Mouse (Mus musculus): Measurements from ENCODE around the gene Tbkbp1. TPM values are rescaled to one million over a fixed set of nuclear protein-coding genes. Genes with fewer than 3 reads are reported as not detected.

The Tbkbp1 gene
- polyA plus RNA-seq, 1 experiment from 2014 or later, result 4.5 TPM

GRCm38 (mm10) chr11:97086365-97086764 is 64.9 kb downstream of the Tbkbp1 start:
- WGBS, result 78% methylated on average over 6 of the region's 6 CpGs
- no peaks in the 10 kb centered on the region for H3K4me1 ChIP-seq
- no peak overlapping the region for H3K27ac ChIP-seq
- H3K4me2 ChIP-seq, result no peak overlapping the region
- ATAC-seq, result no peak
- no peak overlapping the region for H3K9ac ChIP-seq
- H3K4me3 ChIP-seq, result no peak overlapping the region
- 0 out of 2 replicates have a peak, but pooled peaks cover 4% of the 10 kb centered on the region for H3K27me3 ChIP-seq
- H3K9me3 ChIP-seq (replicated peaks), result peaks cover 12% of the 10 kb centered on the region
- no peaks in the 10 kb centered on the region for H3K36me3 ChIP-seq (ENCODE audit: poor library complexity, severe bottlenecking)

Small RNA genes lying within 50 kb of the gene (microRNA-seq; reads per million reads assigned to microRNA genes)
- gene Mir7235, result not detected

Other genes starting within 250 kb of the Tbkbp1 start
- 102 and 104 TPM in 2 replicates for gene Cdk5rap3, start 235.0 kb downstream of the Tbkbp1 start, polyA plus RNA-seq (2015; fragmentation: Nextera tagmentation; extraction: Ambion mirVana)
- gene Prr15l, start 223.4 kb downstream of the Tbkbp1 start, polyA plus RNA-seq (2015; fragmentation: Nextera tagmentation; extraction: Ambion mirVana), result 0.08 and 0.25 TPM in 2 replicates
- gene Pnpo, start 207.5 kb downstream of the Tbkbp1 start, polyA plus RNA-seq (2015; fragmentation: Nextera tagmentation; extraction: Ambion mirVana), result 13.9 and 20.0 TPM in 2 replicates
- gene Sp2, start 168.5 kb downstream of the Tbkbp1 start, polyA plus RNA-seq (2015; fragmentation: Nextera tagmentation; extraction: Ambion mirVana), result 18.3 and 18.8 TPM in 2 replicates
- gene Sp6, start 138.1 kb downstream of the Tbkbp1 start, polyA plus RNA-seq (2015; fragmentation: Nextera tagmentation; extraction: Ambion mirVana), result 0.15 and 0.21 TPM in 2 replicates
- 22.8 and 23.0 TPM in 2 replicates for gene Scrn2, start 121.6 kb downstream of the Tbkbp1 start, polyA plus RNA-seq (2015; fragmentation: Nextera tagmentation; extraction: Ambion mirVana)
- gene Lrrc46, start 110.1 kb downstream of the Tbkbp1 start, polyA plus RNA-seq (2015; fragmentation: Nextera tagmentation; extraction: Ambion mirVana), result 3.0 and 3.6 TPM in 2 replicates
- gene Mrpl10, start 109.9 kb downstream of the Tbkbp1 start, polyA plus RNA-seq (2015; fragmentation: Nextera tagmentation; extraction: Ambion mirVana), result 59.3 and 60.7 TPM in 2 replicates
- gene Osbpl7, start 100.9 kb downstream of the Tbkbp1 start, polyA plus RNA-seq (2015; fragmentation: Nextera tagmentation; extraction: Ambion mirVana), result 7.8 and 8.7 TPM in 2 replicates
- 0.27 and 0.31 TPM in 2 replicates for gene Tbx21, start 36.2 kb downstream of the Tbkbp1 start, polyA plus RNA-seq (2015; fragmentation: Nextera tagmentation; extraction: Ambion mirVana)
- gene Kpnb1, start 36.4 kb upstream of the Tbkbp1 start, polyA plus RNA-seq (2015; fragmentation: Nextera tagmentation; extraction: Ambion mirVana), result 50.5 and 61.8 TPM in 2 replicates
- 131 and 140 TPM in 2 replicates for gene Npepps, start 129.1 kb upstream of the Tbkbp1 start, polyA plus RNA-seq (2015; fragmentation: Nextera tagmentation; extraction: Ambion mirVana)
- 47.4 and 49.1 TPM in 2 replicates for gene Mrpl45, start 164.2 kb upstream of the Tbkbp1 start, polyA plus RNA-seq (2015; fragmentation: Nextera tagmentation; extraction: Ambion mirVana)
- gene Gpr179, start 200.6 kb upstream of the Tbkbp1 start, polyA plus RNA-seq (2015; fragmentation: Nextera tagmentation; extraction: Ambion mirVana), result 0.19 and 0.25 TPM in 2 replicates
- 7.7 and 8.6 TPM in 2 replicates for gene Socs7, start 211.1 kb upstream of the Tbkbp1 start, polyA plus RNA-seq (2015; fragmentation: Nextera tagmentation; extraction: Ambion mirVana)

Measured in forebrain, embryonic 13.5 days (tissue).